Mouse (Mus musculus) heart, embryonic 12.5 days (tissue): ENCODE results near the gene Eif3i. TPM values are rescaled to one million over a fixed set of nuclear protein-coding genes. Genes with fewer than 3 reads are reported as not detected.

ENCODE experiments used
- microRNA-seq: library from miRNA; unstranded; fragments of <30 nt; microRNA quantifications from one replicate; pipeline ENCODE4, GENCODE M21; 2017
- polyA plus RNA-seq: library from polyadenylated mRNA; unstranded; fragments of >200 nt; fragmentation: Nextera tagmentation; extraction: Ambion mirVana; gene quantifications from 2 replicates; pipeline ENCODE4 v1.2.1, GENCODE M21; 2016

Eif3i gene
- polyA plus RNA-seq, 1 experiment from 2014 or later, result 156 TPM

Small RNA genes within 50 kb of the gene (microRNA-seq; reads per million reads assigned to microRNA genes)
- not detected for gene Mir8119

Other genes starting within 250 kb of the Eif3i start
- gene Zbtb8a, start 222.5 kb downstream of the Eif3i start, polyA plus RNA-seq, result 11.1 and 11.8 TPM in 2 replicates
- gene Zbtb8b, start 159.8 kb downstream of the Eif3i start, polyA plus RNA-seq, result 5.7 and 5.9 TPM in 2 replicates
- gene Bsdc1, start 139.1 kb downstream of the Eif3i start, polyA plus RNA-seq, result 25.6 and 26.8 TPM in 2 replicates
- not detected in 2 replicates for gene Tssk3, start 109.6 kb downstream of the Eif3i start, polyA plus RNA-seq
- 0.32 TPM in 1 of 2 replicates, not detected in the other for gene Fam229a, start 109.5 kb downstream of the Eif3i start, polyA plus RNA-seq
- 515 and 518 TPM in 2 replicates for gene Marcksl1, start 87.1 kb downstream of the Eif3i start, polyA plus RNA-seq
- gene Hdac1, start 57.9 kb downstream of the Eif3i start, polyA plus RNA-seq, result 140 and 146 TPM in 2 replicates
- 3.5 and 4.1 TPM in 2 replicates for gene Lck, start 27.0 kb downstream of the Eif3i start, polyA plus RNA-seq
- 4.3 and 4.7 TPM in 2 replicates for gene Fam167b, start 22.1 kb downstream of the Eif3i start, polyA plus RNA-seq
- 139 and 153 TPM in 2 replicates for gene Tmem234, start within 50 bp of the Eif3i start, polyA plus RNA-seq
- 0.82 and 1.4 TPM in 2 replicates for gene Dcdc2b, start 13.6 kb upstream of the Eif3i start, polyA plus RNA-seq
- 18.6 and 20.0 TPM in 2 replicates for gene Iqcc, start 18.5 kb upstream of the Eif3i start, polyA plus RNA-seq
- gene Ccdc28b, start 23.3 kb upstream of the Eif3i start, polyA plus RNA-seq, result 42.3 and 44.2 TPM in 2 replicates
- 58.8 and 59.4 TPM in 2 replicates for gene Txlna, start 40.4 kb upstream of the Eif3i start, polyA plus RNA-seq
- gene Kpna6, start 72.1 kb upstream of the Eif3i start, polyA plus RNA-seq, result 16.8 and 17.0 TPM in 2 replicates
- gene Tmem39b, start 96.2 kb upstream of the Eif3i start, polyA plus RNA-seq, result 5.8 and 7.7 TPM in 2 replicates
- gene Khdrbs1, start 141.7 kb upstream of the Eif3i start, polyA plus RNA-seq, result 106 and 108 TPM in 2 replicates
- 372 and 428 TPM in 2 replicates for gene Ptp4a2, start 210.6 kb upstream of the Eif3i start, polyA plus RNA-seq